Mouse (Mus musculus) regulatory T cell (primary cell): ENCODE measurements at regions not wholly inside any gene's neighbourhood (a gene's known extent, or its start where the extent isn't known, plus 50 kb on each side); places are given as distances from the start of the nearest gene placed in this dataset.

Experiments used
- in situ Hi-C: fragments of 300-600 bp; cut with MboI, MseI; formaldehyde crosslinking; loops from one replicate; pipeline ENCODE4 v1.15.1; 2025; ENCODE audit warnings: high pct_unique_total_duplicates

- in situ Hi-C loops, result no loop called here
These were observed 1308.0 kb upstream of the A1bg start for GRCm38 (mm10) chr15:62230773-62231172.

GRCm38 (mm10) chr15:62229491-62230283, 1306.9 kb upstream of the A1bg start:
- in situ Hi-C loops, result no loop called here

- in situ Hi-C loops, result no loop called here
These were observed 1306.2 kb upstream of the A1bg start for GRCm38 (mm10) chr15:62229023-62229422.

GRCm38 (mm10) chr15:62224798-62225197, 1302.0 kb upstream of the A1bg start:
- in situ Hi-C loops, result no loop called here

GRCm38 (mm10) chr15:62224191-62224590, 1301.4 kb upstream of the A1bg start:
- in situ Hi-C loops, result no loop called here

GRCm38 (mm10) chr15:62223156-62223840, 1300.5 kb upstream of the A1bg start:
- in situ Hi-C loops, result no loop called here

- in situ Hi-C loops, result no loop called here
These were observed 1299.9 kb upstream of the A1bg start for GRCm38 (mm10) chr15:62222731-62223130.

- in situ Hi-C loops, result no loop called here
These were observed 1299.4 kb upstream of the A1bg start for GRCm38 (mm10) chr15:62222201-62222600.

GRCm38 (mm10) chr15:62221024-62221819, 1298.4 kb upstream of the A1bg start:
- in situ Hi-C loops, result no loop called here

GRCm38 (mm10) chr15:62220620-62221019, 1297.8 kb upstream of the A1bg start:
- in situ Hi-C loops, result no loop called here

- in situ Hi-C loops, result no loop called here
These were observed 1297.2 kb upstream of the A1bg start for GRCm38 (mm10) chr15:62219934-62220540.

- in situ Hi-C loops, result no loop called here
These were observed 1295.7 kb upstream of the A1bg start for GRCm38 (mm10) chr15:62218346-62219080.

GRCm38 (mm10) chr15:62216688-62217477, 1294.1 kb upstream of the A1bg start:
- in situ Hi-C loops, result no loop called here

- in situ Hi-C loops, result no loop called here
These were observed 1293.0 kb upstream of the A1bg start for GRCm38 (mm10) chr15:62215616-62216398.

GRCm38 (mm10) chr15:62214300-62214699, 1291.5 kb upstream of the A1bg start:
- in situ Hi-C loops, result no loop called here

- in situ Hi-C loops, result no loop called here
These were observed 1289.6 kb upstream of the A1bg start for GRCm38 (mm10) chr15:62212283-62212910.

- in situ Hi-C loops, result no loop called here
These were observed 1287.2 kb upstream of the A1bg start for GRCm38 (mm10) chr15:62209881-62210481.

- in situ Hi-C loops, result no loop called here
These were observed 1286.5 kb upstream of the A1bg start for GRCm38 (mm10) chr15:62209296-62209695.

- in situ Hi-C loops, result no loop called here
These were observed 1283.7 kb upstream of the A1bg start for GRCm38 (mm10) chr15:62206502-62206902.
